Mouse (Mus musculus): ENCODE data around the gene Kcnh4. TPM values are rescaled to one million over a fixed set of nuclear protein-coding genes. Genes with fewer than 3 reads are reported as not detected.
"Not testable (repeated sequence)": the region's sequence is repeated elsewhere in the genome, so short reads cannot be mapped to it uniquely, and the experiment has no call there.

The Kcnh4 gene
- total RNA-seq (2015; ENCODE audit: low replicate concordance) (not detected in 2 replicates), total RNA-seq (2017; ENCODE audit: low replicate concordance) (not detected in 2 replicates)

- ATAC-seq (replicated peaks; ENCODE audit: low FRiP score, poor library complexity, severe bottlenecking) = peak; percentile 79
Measured at GRCm38 (mm10) chr11:100759611-100760233, at the start of gene Kcnh4. Gene Kcnh4, minus strand, starts transcription at chr11:100759942.

- no peak for ATAC-seq (replicated peaks; ENCODE audit: low FRiP score, poor library complexity, severe bottlenecking)
Measured at GRCm38 (mm10) chr11:100806380-100807305, 46.9 kb upstream of the Kcnh4 start.

- ATAC-seq (replicated peaks; ENCODE audit: low FRiP score, poor library complexity, severe bottlenecking) = no peak
Measured at GRCm38 (mm10) chr11:100805535-100805934, 45.8 kb upstream of the Kcnh4 start.

- ATAC-seq (replicated peaks; ENCODE audit: low FRiP score, poor library complexity, severe bottlenecking) = no peak
Measured at GRCm38 (mm10) chr11:100804409-100804808, 44.7 kb upstream of the Kcnh4 start.

- no peak for ATAC-seq (replicated peaks; ENCODE audit: low FRiP score, poor library complexity, severe bottlenecking)
Measured at GRCm38 (mm10) chr11:100799426-100799825, 39.7 kb upstream of the Kcnh4 start.

- ATAC-seq (replicated peaks; ENCODE audit: low FRiP score, poor library complexity, severe bottlenecking) = no peak
Measured at GRCm38 (mm10) chr11:100796585-100796984, 36.8 kb upstream of the Kcnh4 start.

- no peak for ATAC-seq (replicated peaks; ENCODE audit: low FRiP score, poor library complexity, severe bottlenecking)
Measured at GRCm38 (mm10) chr11:100795386-100795785, 35.6 kb upstream of the Kcnh4 start.

- no peak for ATAC-seq (replicated peaks; ENCODE audit: low FRiP score, poor library complexity, severe bottlenecking)
Measured at GRCm38 (mm10) chr11:100791457-100792049, 31.8 kb upstream of the Kcnh4 start.

- ATAC-seq (replicated peaks; ENCODE audit: low FRiP score, poor library complexity, severe bottlenecking) = not testable (repeated sequence)
Measured at GRCm38 (mm10) chr11:100790644-100791043, 30.9 kb upstream of the Kcnh4 start.

- no peak for ATAC-seq (replicated peaks; ENCODE audit: low FRiP score, poor library complexity, severe bottlenecking)
Measured at GRCm38 (mm10) chr11:100789702-100790101, 30.0 kb upstream of the Kcnh4 start.

GRCm38 (mm10) chr11:100785774-100786173 is 26.0 kb upstream of the Kcnh4 start:
- ATAC-seq (replicated peaks; ENCODE audit: low FRiP score, poor library complexity, severe bottlenecking) = no peak

GRCm38 (mm10) chr11:100784286-100784685 is 24.5 kb upstream of the Kcnh4 start:
- ATAC-seq (replicated peaks; ENCODE audit: low FRiP score, poor library complexity, severe bottlenecking) = no peak

- no peak for ATAC-seq (replicated peaks; ENCODE audit: low FRiP score, poor library complexity, severe bottlenecking)
Measured at GRCm38 (mm10) chr11:100782568-100782967, 22.8 kb upstream of the Kcnh4 start.

- ATAC-seq (replicated peaks; ENCODE audit: low FRiP score, poor library complexity, severe bottlenecking) = no peak
Measured at GRCm38 (mm10) chr11:100781763-100782475, 22.2 kb upstream of the Kcnh4 start.

GRCm38 (mm10) chr11:100780247-100780646 is 20.5 kb upstream of the Kcnh4 start:
- no peak for ATAC-seq (replicated peaks; ENCODE audit: low FRiP score, poor library complexity, severe bottlenecking)

GRCm38 (mm10) chr11:100778069-100778468 is 18.3 kb upstream of the Kcnh4 start:
- ATAC-seq (replicated peaks; ENCODE audit: low FRiP score, poor library complexity, severe bottlenecking) = no peak

- ATAC-seq (replicated peaks; ENCODE audit: low FRiP score, poor library complexity, severe bottlenecking) = no peak
Measured at GRCm38 (mm10) chr11:100775921-100776320, 16.2 kb upstream of the Kcnh4 start.

- no peak for ATAC-seq (replicated peaks; ENCODE audit: low FRiP score, poor library complexity, severe bottlenecking)
Measured at GRCm38 (mm10) chr11:100774261-100774660, 14.5 kb upstream of the Kcnh4 start.

GRCm38 (mm10) chr11:100770646-100771408 is 11.1 kb upstream of the Kcnh4 start, which contains the start of gene Ghdc:
Gene Ghdc, minus strand, starts transcription at chr11:100770957.
- peak; percentile 55; the same call in 1 of the 2 replicates for ATAC-seq (replicated peaks; ENCODE audit: low FRiP score, poor library complexity, severe bottlenecking)

Data from erythroblast, adult 5-6 weeks (primary cell).